Mouse (Mus musculus): ENCODE results near the gene Oosp1.

The Oosp1 gene

GRCm38 (mm10) chr19:11617983-11618382 is 73.0 kb downstream of the Oosp1 start:
- no peak for DNase-seq

Measured in lung, postnatal 36 days (tissue).